Mouse (Mus musculus) cerebellum, adult (tissue): ENCODE measurements around the gene Mtg1.
A peak's percentile ranks its signal among the peaks of the same experiment; 100 is the strongest.

Experiments used
- ATAC-seq: cut with Nextera tagmentation; 2 replicates; pipeline ENCODE4 v1.9.2; 2017; ENCODE audit warnings: mild to moderate bottlenecking, moderate library complexity, mixed read lengths; ENCODE audit not compliant: insufficient number of reproducible peaks, low FRiP score, low TSS enrichment

The Mtg1 gene

GRCm38 (mm10) chr7:140137135-140138020 is at the start of gene Mtg1:
TSS of gene Mtg1 (plus strand) at chr7:140137564.
- peak; percentile 95 for ATAC-seq

- ATAC-seq, result no peak
Observed at GRCm38 (mm10) chr7:140090601-140091000, 46.8 kb upstream of the Mtg1 start.

- ATAC-seq, result no peak
Observed at GRCm38 (mm10) chr7:140092924-140093528, 44.3 kb upstream of the Mtg1 start, which contains the start of gene Prap1. TSS of gene Prap1 (plus strand) at chr7:140093395.

- ATAC-seq, result no peak
Observed at GRCm38 (mm10) chr7:140094954-140095353, 42.4 kb upstream of the Mtg1 start.

DNA sequence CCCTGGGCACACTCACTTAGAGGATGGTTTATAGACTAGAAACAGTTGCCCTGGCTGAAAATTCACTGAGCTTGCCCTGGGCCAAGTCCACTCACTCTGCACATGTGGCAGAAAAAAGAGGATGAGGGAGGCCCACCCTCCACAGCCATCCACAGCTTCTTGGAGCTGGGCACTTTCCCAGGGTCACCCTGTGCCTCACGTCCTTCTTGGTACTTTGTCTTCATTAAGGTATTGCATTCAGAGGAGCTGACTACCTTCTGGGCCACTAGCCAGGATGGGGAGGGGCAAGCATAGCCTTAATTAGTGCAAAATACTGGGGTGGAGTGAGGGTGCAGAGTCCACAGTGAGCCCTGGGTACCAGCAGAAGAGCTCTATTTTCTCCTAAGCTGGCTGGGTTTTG is 41.8 kb upstream of the Mtg1 start:
- ATAC-seq, result no peak

DNA sequence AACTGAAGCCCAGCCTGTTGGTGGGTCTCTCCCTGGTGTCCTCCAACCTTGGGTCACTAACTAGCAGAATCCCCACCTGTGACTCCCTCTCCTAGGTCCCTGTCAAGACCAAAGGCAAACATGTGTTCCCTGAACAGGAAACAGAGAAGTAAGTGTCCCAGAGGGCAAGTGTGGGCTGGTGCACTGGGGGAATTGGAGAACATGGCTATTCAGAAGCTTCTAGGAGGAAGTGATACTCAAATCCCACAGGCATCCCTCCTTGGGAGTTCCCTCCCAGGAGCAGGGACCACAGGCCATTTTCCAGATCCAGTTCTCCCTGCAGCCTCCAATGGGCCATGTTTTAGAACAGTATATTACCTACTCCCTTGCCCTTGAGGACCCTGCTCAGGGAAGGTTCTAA is 41.3 kb upstream of the Mtg1 start:
- ATAC-seq, result no peak

GRCm38 (mm10) chr7:140098466-140098865 is 38.9 kb upstream of the Mtg1 start:
- ATAC-seq, result no peak

- ATAC-seq, result peak; percentile 46; the same call in 1 of the 2 replicates
Observed at GRCm38 (mm10) chr7:140101498-140101897, 35.9 kb upstream of the Mtg1 start.

GRCm38 (mm10) chr7:140101993-140102860 is 35.1 kb upstream of the Mtg1 start, which contains the start of gene Fuom:
TSS of gene Fuom (minus strand) at chr7:140102441.
- ATAC-seq, result peak; percentile 87

DNA sequence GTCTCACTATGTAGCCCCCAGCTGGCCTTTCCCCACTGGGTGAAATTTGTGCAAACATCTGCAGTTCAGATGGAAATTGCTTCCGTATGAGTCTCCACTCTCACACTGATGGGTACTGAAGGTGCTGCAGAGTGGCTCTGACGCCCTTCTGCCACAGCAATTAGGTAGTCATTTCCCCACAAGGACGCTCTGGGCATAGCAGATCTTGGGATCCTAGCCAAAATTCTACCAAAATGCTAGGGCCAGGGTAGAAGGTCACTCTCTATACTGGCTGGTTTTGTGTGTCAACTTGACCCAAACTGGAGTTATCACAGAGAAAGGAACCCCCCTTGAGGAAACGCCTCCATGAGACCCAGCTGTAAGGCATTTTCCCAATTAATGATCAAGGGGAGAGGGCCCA is 33.4 kb upstream of the Mtg1 start:
- ATAC-seq, result no peak

GRCm38 (mm10) chr7:140111943-140112342 is 25.4 kb upstream of the Mtg1 start:
- no peak for ATAC-seq

DNA sequence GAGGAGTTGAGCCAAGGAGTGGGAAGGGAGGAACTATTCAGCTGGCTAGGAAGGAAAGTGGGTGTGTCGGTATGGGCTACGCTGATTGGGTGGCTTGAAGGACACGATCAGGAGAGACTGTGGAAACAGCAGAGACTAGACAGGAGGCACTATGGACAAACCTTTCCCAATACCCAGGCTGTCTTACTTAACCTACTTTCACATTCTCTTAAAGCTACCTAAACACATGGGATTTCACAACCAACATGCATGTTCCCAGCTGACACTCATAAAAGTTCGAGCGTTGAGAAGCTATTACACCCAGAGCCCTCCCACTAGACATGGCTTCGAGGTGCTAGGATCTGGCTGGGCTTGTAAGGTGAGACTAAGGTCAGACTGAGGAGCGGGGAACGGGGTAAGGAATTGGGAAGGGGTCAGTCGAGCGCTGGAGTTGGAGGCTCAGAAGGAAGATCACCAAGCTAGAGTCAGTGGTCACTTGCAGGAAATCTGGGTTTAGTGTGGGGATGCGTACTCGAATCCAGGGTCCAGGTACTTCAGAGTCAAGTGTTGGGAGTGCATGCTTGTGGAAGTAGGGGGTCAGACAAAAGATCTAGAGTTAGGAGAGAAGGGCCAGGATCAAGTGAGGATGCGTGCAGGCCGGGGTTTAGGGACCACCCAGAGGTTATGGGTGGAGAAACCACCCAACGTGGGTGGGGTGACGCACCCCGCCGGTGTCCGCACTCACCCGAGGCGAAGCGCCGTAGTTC is 21.6 kb upstream of the Mtg1 start, which contains the start of gene Paox:
Paox (plus strand) TSS at position 217 of the 746 bp plus-strand sequence.
- ATAC-seq, result peak; percentile 57

DNA sequence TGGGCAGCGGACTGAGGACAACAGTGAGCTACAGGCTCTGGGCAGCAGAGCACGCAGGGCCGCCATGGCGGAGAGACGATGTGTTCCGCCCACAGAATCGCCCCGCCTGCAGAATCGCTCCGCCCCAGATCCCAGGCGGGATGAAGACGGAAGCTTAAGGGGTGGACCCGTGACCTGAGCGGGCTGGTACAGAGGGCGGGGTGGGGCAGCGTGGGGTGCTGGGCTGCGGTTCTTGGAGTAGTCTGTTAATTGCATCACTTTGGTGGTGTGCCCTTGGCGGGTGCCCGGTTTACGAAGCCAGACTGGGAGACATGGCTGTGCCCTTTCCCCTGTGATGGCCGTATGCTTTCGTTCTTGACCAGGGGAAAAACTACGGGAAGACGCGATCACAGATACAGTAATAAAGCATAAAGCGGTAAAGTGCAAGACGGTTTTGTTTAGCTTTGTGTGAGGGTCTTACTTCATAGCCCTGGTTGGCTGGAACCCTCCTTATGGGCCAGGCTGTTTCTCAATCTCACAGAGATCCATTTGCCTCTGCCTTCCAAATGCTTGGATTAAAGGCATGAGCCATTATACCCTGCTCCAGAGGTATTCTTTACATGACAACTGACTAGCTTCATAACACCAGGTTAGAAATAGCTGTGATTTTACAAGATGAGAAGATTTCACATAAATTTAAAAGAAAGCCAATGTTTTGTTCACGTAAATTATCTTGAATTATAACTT is 20.9 kb upstream of the Mtg1 start, which contains the start of gene Echs1:
Echs1 (minus strand) TSS at position 148 of the 726 bp plus-strand sequence.
- peak; percentile 98 for ATAC-seq

DNA sequence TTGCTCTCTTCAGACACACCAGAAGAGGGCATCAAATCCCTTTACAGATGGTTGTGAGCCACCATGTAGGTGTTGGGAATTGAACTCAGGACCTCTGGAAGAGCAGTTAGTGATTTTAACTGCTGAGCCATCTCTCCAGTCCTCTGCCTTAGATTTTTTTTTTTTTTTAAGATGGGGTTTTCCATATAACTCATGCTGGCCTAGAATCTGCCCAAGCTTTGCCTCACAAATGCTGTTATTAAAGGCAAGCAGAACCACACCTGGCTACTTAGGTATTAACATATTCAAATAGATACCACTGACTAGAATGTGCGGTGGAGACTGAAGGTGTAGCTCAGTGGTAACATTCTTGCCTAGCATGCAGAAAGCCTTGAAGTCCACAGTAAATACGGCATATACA is 16.9 kb upstream of the Mtg1 start:
- no peak for ATAC-seq

GRCm38 (mm10) chr7:140121338-140121910 is 15.9 kb upstream of the Mtg1 start:
- no peak for ATAC-seq

- ATAC-seq, result no peak
Observed at GRCm38 (mm10) chr7:140122765-140123164, 14.6 kb upstream of the Mtg1 start.

- ATAC-seq, result no peak
Observed at GRCm38 (mm10) chr7:140124382-140124781, 13.0 kb upstream of the Mtg1 start.

DNA sequence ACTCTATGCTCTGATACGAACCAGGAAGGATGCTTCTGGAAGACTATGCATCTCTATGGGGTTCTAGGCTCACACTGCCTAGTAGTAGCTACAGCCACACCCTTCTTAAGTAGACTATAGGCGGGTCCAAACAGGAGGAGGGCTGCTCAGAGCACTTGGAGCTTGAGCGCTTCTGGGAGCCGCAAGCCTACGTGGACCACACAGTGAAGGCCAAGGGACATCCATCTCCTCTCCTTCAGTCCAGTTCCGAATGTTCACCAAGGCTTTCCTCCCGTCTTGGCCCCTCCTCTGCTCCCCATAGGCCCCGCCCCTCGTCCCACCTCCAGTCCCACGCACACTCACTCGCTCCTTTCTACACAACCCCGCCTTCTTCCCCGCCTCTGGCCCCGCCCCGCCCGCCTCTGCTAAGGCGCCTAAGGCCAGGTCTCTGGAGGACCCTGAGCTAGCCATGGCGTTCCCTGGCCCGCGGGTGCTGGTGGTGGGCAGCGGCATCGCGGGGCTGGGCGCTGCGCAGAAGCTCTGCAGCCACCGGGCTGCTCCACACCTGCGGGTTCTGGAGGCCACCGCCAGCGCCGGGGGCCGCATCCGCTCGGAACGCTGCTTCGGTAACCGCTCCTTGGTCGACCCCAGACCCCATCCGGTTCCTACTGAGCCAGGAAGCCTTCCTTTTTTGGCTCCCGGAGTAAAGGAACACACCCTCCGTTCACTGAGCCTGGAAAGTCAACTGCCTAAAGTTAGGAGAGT is 11.9 kb upstream of the Mtg1 start:
- ATAC-seq, result peak; percentile 94
